Mouse (Mus musculus) bone marrow, adult 2 months (tissue): ENCODE measurements at regions not wholly inside any gene's neighbourhood (a gene's known extent, or its start where the extent isn't known, plus 50 kb on each side); places are given as distances from the start of the nearest gene placed in this dataset.

Experiments
- CTCF ChIP-seq: fragments of 200-500 bp; IDR thresholded peaks from 2 replicates; pipeline ENCODE4 v1.5.1; 2011; ENCODE audit warnings: low read length, control low read depth; ENCODE audit not compliant: control insufficient read depth, insufficient read depth
- POLR2A ChIP-seq: fragments of 200-500 bp; IDR thresholded peaks from 2 replicates; pipeline ENCODE4 v1.6.1; 2011; ENCODE audit warnings: low read depth, mild to moderate bottlenecking, control low read depth, low read length, borderline replicate concordance; ENCODE audit not compliant: control insufficient read depth

DNA sequence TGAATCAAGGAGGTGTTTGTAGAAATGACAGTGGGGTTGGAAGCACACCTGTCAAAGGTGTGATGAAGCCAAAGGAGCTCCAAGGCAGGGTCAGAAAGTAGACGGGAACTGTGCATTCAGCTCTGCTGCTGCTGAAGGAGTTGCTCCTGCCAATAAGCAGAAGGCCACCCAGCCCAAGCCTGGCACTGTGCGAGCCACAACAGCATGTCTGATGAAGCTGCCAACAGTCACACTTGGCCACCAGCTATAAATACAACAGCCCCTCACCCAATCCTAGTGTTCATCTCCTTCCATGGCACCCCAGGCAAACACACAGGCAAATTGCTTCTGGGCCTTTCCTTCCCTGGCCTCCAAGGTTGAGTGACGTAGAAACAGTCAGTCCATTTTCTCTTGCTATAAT lies 125.0 kb downstream of the Srek1 start:
- TF ChIP-seq CTCF (no peak), POLR2A (no peak)
